Mouse (Mus musculus) thymus, postnatal 10 days (tissue): ENCODE data around the gene Amdhd2.
A peak's percentile ranks its signal among the peaks of the same experiment; 100 is the strongest.
"Not testable (repeated sequence)": the region's sequence is repeated elsewhere in the genome, so short reads cannot be mapped to it uniquely, and the experiment has no call there.

Experiments
- DNase-seq, 2 experiments: peaks; one replicate each; pipeline ENCODE4 v3.0.0; 2021; ENCODE audit warnings: low spot score in 2 of 2

Amdhd2 gene

DNA sequence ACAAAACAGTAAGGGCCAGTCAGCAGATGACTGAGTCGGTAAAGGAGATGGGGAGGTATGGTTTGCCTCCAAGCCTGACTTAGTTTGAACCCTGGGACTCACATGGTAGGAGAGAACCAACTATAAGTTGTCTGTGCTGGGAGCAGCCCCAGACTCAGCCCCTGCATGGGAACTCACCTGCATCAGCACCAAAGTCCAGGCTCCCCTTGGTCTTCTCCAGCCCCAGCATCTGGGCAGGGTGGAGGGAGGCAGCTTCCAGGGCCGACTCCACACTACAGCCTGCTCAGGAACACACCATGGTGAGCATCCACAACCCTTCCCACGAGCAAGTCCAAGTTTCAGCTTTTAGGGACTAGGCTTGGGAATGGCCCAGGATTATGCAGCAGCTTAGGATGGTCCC is 7.2 kb downstream of the Amdhd2 start:
- no peak for DNase-seq

DNA sequence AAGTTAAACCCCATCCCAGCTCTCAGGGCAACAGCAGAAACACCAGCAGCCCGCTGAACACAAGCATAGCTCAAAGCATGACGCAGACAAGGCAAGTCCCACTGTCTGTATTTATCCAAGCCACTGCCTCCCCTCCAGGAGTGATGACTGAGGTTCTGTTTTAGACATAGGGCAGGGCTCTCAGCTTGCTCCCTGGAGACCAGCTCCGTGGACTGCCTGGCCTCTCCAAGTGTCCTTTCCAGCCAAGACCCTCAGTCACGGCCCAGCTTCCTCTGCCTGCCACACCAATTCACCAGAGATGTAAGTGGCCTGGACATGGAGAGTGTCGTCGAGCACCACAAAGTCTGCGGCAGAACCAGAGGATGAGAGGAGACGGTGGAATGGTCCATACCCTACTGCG is 7.8 kb downstream of the Amdhd2 start:
- no peak for DNase-seq

DNA sequence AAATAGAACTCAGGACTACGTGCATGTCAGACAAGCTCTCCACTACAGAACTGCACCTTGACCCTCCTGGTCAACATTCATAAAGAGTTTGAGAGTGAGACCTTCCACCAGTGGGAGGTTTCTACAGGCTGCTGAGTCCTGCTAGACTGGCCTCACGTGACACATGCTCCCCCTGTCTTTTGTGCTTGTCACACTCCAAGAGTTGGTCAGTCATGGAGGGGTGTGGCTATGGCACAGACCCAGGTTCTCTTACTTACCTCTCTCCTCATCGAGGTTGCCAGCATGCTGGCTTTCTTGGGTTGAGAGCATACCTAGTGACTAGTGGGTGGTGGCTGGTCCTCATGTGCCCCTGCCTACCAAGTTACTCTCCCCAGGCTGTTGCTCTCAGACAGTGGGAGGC is 9.1 kb downstream of the Amdhd2 start:
- DNase-seq: no peak

DNA sequence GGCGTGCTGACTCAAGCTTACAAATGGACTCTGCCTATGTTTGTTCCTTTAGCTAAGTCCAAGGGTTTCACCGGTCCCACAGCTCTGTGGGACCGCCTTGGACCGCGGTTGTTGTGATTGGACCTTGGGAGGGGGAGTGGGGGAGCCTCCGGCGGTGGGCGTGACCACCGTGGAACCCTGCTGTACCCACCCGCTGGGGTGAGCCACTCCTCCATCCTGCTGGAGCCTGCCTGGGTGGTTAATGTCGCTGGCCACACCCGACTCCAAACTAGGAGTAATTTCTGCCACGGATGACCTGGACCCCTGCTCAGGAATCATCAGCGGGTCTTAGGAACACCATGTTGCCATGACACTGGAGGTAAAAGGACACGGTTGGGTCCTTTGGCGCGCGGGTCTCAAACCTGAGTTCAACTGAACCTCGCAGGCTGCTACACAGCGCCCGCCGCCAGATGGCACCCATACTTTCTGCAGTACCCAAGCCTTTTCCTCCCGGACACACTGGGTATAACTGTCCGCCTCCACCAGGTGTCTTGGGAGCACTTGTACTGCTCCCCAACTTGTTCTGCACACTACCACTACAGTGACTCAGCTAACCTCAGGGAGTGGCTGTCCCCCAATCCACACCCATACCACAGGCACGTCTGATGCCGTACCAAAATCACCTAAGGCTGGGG is 11.5 kb downstream of the Amdhd2 start:
- peak; percentile 75 to 86 for DNase-seq

DNA sequence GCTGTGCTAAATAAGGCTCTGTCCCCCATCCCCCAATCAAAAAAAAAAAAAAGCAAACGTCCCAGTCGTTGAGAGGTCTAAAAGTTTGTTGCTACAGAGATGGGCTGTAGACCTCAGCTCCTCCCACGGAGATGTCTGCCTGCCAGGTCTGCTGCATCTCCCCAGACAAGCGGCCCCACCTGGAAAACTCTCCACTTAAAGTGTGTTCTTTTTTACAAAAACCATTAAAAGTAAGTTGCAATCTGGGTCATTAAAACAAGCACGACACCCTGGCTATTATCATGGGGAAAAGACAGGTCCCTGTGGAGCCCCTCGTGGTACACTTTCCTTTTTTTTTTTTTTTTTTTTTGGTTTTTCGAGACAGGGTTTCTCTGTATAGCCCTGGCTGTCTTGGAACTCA is 12.2 kb downstream of the Amdhd2 start:
- DNase-seq: no peak

DNA sequence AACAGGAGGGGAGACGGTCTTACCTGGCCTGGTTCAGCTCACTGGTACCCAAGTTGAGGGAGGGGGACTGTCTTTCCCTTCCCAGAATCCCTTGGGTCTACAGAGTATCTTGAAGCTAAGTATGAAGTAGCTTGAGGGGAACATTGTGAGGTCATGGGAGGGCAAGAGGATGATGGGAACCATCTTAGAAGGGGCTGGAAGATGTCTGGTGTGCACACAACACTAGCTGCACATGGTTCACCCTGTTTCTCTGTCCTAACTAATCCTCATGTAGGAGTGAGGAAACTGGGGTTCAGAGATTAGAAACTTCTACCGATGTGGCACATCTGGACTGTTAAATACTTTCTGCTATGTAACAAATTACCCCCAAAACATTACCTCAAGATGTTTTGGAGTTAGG is 12.7 kb downstream of the Amdhd2 start, which contains the start of gene Pdpk1:
Gene Pdpk1 (minus strand): TSS at position 101 of the 400 bp plus-strand sequence.
- no peak for DNase-seq

DNA sequence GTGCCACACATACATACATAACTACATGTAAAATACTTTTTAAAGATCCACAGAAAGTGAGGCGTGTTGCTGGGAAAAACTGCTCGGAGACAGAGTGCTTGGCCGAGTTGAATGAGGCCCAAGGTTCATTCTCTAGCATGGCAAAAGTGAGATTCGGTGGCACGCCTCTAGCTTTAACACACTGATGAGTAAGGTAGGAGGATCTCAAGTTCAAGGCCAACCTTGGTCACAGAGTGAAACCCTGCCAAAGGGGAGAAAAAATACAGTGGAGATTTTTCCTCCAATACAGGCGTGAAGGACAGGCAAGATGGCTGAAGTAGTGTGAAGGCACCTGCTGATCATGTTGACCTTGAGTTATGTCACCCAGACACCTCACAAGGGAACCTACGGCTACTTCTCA is 14.1 kb downstream of the Amdhd2 start:
- no peak for DNase-seq

DNA sequence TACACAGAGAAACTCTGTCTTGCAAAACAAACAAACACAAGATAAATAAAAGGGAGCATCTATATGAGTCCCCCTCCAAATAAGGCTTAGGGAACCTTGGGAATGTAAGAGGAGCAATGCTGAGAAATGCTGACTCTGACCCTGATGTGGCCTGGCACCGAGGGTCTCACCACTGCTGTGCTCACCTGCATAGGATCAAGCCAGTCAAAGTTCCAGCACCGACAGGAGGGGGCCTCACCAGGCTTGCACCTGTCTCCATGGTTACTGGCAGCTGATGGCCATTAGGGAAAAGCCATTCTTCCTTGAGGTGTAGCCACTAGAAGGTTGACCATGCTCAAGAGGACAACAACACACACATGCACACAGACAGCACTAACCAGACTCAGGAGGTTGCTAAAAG is 20.7 kb downstream of the Amdhd2 start:
- no peak for DNase-seq

DNA sequence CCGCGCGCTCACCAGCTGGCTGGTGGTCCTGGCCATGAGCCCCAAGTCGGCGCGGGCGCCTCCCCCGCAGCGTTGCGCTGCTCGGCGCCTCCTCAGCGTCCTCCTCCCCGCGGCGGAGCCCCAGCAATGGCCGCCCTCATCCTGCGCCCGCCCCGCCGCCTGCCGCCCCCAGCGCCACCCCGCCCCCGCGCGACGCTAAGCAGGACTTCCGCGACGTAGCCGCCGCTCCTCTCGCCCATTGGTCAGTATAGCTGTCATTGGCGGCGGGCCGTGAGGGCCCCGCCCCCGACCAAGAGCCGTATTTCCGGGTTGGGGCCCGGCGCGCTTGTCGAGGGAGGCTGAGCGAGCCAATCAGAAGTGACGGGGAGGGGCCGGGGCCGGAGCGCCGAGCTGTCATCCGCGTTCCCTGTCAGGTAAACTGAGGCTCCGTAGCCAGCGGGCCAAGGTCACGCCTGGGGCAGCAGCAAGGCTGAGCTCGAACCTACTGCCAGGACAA is 22.1 kb downstream of the Amdhd2 start:
- peak; percentile 95 to 97 for DNase-seq

DNA sequence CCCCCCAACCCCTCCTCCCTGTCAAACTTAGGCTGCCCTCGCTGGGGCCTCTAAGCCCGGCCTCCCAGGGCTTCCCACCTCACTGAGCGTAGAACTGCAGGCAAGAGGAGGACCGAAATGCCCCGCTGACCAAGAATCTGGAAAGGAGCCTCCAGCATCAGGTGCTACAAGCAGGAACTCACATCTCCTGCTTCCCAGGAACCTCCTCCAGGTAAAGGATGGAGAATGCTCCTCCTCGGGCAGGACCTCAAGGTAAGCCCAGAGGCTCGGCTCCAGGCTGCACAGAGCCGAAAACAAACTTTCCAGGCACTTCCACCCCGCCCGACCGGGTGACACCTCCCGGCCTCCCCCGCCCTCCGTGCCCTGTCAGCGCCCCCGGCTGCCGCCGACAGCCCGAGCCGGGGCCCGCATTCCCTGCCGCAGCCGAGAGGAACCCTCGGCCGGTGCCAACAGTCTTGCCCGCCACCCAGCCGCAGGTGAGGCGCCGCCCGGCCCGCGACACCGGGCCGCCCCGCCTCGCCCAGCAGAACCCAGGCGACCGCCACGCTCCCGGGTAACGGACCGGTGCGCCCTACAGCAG is 22.6 kb downstream of the Amdhd2 start:
- DNase-seq: peak; percentile 47 to 53

DNA sequence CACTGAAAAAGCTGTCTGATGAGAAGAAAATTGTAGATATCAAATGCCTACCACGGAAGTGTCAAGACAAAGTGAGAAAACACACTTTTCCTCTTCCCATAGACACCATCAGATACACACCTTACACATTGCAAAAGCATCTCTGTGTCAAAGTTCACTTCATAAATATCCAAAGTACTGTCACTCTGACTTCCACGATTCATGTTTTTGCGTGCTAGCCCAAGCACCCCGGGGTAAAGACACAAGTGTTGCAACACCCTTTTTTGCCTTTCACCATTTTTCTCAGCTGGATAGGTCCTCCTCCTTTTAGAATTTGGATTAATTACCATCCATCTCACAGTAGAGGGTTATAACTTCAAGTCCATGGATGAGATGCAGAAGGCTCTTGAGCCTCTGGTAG is 23.6 kb downstream of the Amdhd2 start:
- no peak for DNase-seq

DNA sequence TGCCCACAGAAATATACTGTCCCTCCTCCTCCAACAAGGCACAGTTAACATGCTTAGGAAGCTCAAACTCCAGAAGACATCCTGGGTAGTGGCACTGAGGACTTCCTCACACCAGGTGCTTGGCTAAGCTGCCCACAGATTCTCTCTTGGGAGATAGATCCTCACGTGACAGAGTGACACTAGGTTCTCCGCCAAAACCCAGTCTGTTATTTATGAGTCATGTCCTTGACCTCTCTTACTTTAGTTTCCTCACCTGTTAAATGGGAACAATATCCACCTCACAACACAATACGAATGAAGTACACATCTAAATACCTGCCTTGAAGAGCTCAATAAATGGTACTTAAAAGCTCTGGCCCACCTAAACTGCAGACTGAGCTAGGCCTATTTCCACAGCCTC is 24.3 kb downstream of the Amdhd2 start:
- no peak for DNase-seq

DNA sequence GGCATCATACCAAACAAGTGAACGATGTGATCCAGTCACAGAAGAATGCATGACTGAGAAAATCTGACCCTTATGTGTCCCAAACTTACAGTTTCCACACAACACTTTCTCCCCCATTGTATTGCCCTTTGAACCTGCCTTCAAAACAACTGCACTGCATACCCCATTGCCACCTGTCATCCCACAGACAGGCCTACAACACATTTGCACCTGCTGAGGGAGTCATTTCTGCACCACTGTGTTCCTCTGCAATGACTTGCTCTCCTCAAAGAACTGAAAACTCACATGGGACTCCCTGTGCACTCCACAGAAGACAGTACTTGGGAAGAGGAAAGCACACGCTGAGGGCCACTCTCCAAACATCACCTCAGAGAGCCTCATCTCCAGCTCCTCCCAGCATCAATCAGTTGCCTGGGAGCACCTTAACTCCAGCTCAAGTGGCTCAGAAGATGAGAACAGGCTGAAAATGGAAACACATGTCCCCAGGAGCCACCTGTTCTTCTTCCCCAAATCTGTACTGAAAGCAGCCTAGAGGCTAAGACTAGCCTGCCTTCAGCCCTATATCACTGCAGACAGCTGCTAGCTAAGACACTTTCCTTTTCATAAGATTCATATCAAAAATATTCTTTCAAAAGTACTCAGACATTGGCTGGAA is 26.2 kb downstream of the Amdhd2 start:
- peak; percentile 54 to 57 for DNase-seq

DNA sequence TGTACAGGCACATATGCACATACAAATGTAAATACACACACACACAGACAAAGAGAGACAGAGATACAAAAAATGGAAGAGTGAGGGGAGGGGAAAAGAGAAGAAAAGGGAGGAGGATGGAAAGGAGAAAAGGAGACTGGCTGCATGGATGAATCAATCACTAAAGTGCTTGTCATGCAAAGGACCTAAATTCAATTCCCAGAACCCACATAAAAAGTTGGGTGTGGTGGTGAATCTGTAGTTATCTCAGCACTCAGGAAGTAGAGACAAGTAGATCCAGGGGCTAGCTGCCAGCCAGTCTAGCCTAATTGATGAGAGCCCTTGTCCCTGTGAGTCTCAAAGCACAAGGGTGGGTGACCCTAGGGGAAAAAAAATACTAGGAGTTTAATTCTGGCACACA is 29.5 kb downstream of the Amdhd2 start:
- DNase-seq: no peak

DNA sequence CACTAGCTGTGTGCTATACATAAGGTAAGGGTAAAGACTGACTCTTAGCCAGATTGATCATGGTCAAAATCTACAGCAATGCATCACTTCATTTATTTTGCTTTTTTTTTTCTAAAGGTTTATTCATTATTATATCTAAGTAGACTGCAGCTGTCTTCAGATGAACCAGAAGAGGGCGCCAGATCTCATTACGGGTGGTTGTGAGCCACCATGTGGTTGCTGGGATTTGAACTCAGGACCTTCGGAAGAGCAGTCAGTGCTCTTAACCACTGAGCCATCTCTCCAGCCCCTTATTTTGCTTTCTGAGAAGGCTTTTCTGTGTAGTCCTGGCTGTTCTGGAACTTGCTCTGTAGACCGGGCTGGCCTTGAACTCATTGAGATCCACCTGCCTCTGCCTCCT is 30.6 kb downstream of the Amdhd2 start:
- peak in 1 of 2 experiments; percentile 35 for DNase-seq

DNA sequence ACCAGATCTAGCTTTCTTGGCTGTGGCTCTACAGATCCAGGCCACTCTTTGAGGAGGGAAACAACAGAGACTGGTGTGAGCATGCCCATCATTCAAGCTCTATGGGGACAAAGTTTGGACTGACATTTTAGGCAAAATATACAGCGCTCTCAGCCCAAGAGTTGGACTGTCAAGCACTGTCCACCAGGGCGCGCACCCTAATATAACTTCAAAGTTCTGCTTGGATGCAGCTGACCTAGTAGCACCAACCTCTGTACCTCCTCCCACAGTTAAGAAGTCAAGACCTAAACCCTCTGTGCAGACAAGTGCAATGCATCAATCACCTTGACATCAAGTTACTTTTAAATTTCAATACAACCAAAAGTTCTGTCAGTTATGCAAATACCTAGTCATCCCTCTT is 32.0 kb downstream of the Amdhd2 start:
- DNase-seq: no peak

DNA sequence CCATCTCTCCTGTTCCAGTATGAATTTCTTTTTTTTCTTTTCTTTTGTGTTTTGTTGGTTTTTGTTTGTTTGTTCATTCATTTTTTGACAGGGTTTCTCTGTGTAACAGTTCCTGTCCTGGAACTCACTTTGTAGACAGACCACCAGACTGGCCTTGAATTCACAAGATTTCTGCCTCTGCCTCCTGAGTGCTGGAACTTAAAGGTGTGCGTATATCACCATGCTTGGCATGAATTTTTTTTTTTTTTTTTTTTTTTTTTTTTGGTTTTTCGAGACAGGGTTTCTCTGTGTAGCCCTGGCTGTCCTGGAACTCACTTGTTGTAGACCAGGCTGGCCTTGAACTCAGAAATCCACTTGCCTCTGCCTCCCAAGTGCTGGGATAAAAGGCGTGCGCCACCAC is 34.3 kb downstream of the Amdhd2 start:
- DNase-seq: not testable (repeated sequence)

DNA sequence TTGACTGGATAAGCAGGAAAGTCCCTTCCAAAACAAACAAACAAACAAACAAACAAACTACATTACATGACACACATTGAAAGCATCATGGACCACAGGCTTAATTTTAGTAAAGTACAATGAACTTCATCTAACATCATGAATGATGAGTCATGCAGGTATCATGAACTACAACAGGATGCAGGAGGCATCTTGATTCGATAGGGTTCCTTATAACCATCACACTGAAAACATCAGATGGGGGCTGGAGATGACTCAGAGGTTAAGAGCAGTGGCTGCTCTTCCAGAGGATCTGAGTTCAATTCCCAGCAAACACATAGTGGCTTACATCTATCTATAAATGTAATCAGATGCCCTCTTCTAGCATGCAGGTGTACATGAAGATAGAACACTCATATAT is 36.0 kb downstream of the Amdhd2 start:
- DNase-seq: no peak

DNA sequence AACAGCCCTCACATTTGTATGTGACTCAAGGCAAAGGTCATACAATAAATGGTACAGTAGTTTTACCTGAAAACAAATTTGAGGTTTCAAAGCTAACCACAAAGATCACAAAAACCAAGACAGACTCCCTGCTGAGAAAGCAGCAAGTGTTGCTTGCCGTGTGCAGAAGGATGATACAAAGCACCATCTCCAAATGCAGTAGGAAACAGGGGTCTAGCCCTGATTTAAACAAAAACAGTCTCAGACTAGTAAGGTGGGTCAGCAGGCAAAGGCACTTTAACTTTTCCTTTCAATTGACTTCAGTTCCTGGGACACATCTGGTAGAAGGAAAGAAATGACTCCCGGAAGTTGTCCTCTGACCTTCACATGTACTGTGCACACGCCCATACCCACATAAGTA is 36.8 kb downstream of the Amdhd2 start:
- no peak for DNase-seq

DNA sequence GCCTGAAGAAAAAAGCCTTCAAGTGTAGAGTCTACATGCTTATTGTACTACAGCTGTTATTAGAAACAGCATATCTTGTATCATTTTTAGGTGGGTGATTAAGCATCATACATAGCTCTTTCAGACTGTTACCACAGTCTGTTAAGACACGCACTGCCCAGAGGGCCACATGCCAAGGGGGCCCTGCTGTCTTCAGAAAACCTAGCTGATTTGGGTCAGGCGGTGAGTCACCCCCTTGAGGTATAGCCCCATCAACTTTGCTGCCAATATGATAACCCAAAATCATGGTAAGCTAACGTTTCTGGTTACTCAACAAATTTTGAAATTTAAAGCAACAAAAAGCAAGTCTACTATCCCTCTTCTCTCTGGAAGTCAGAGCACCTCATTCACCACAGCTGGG is 44.1 kb downstream of the Amdhd2 start:
- no peak for DNase-seq

DNA sequence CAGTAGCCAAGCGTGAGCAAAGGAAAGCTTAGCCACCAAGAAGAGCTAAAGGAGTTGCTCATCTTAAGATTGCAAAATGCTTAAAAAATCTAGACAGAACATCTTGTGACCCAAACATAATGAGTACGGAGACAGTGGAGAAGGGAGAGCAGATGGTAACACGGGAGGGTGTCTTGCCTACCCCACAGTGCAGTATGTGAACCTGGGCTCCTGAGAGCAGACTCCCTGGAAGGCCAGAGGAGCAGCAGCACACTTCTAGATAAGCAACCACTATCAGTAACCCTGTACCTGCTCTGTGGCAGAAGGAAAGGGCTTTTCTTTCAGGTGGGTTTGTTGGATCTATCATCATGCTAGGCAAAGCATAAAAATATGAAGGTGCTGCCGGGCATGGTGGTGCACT is 50.5 kb downstream of the Amdhd2 start:
- no peak for DNase-seq

DNA sequence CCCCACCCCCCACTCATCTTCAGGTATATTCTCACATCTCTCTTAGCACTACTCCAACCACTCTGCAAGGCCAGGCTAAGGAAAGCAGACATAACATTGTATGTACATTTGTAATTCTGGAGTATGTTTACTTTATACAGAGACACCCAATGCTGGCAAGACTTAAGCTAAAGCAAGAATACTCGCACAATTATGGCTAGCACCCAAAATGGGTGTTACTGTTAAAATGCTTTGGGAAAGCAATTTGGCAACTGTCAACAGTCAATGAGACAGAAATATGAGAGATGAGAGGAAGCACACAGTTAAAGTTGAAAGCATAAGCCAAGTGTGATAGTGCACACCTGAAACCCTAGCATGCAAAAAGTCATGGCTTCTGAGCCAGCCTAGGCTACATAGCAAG is 52.3 kb downstream of the Amdhd2 start:
- DNase-seq: no peak

DNA sequence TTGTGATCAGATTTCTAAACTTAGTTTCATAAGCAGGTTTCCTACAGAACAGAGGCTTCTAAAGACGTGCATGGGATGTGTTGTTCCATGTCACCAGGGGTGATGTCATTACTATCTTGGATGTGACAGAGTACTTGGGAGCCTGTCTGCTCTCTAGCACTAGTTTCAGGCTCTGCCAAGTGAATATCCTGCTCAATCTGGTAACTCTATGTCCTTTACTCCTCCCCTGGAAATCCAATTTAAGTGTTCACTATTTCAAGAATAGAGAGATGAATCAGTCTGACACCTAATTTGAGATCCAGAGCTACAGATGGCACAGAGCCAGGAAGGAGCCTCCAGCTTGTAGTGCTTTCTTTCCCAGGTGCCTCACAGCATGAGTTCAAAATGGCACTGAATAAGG is 54.7 kb downstream of the Amdhd2 start:
- no peak for DNase-seq
